Mouse (Mus musculus): ENCODE measurements at regions not wholly inside any gene's neighbourhood (a gene's known extent, or its start where the extent isn't known, plus 50 kb on each side); places are given as distances from the start of the nearest gene placed in this dataset.

- TF ChIP-seq CTCF (IDR thresholded peaks at IDR 0.05; ENCODE audit: insufficient read depth, low read depth, low read length), result no peak
- WGBS, result 87% methylated on average over 12 of the region's 12 CpGs
- no peak overlapping the region for H3K27ac ChIP-seq (ENCODE audit: insufficient read depth, low read depth, low read length)
- no peaks in the 10 kb centered on the region for H3K4me1 ChIP-seq (ENCODE audit: control insufficient read depth, insufficient read depth, low read length)
- H3K4me3 ChIP-seq (ENCODE audit: insufficient read depth, low read depth, low read length), result no peak overlapping the region
These were observed 103.7 kb upstream of the Noct start for GRCm38 (mm10) chr3:51120522-51120921.

GRCm38 (mm10) chr3:51121703-51122540 is 102.3 kb upstream of the Noct start:
- Histone ChIP-seq H3K4me1 (ENCODE audit: control insufficient read depth, insufficient read depth, low read length) (peaks cover 4% of the 10 kb centered on the region; the same call in 1 of the 2 replicates), H3K27ac (ENCODE audit: insufficient read depth, low read depth, low read length) (no peak overlapping the region), H3K4me3 (ENCODE audit: insufficient read depth, low read depth, low read length) (no peak overlapping the region)
- no peak for TF ChIP-seq POLR2A (IDR thresholded peaks at IDR 0.05; ENCODE audit: insufficient read depth, low read depth, low read length)
- no peak for TF ChIP-seq CTCF (IDR thresholded peaks at IDR 0.05; ENCODE audit: insufficient read depth, low read depth, low read length)
- WGBS, result 21% methylated on average over 9 of the region's 9 CpGs

- Histone ChIP-seq H3K27ac (ENCODE audit: insufficient read depth, low read depth, low read length) (no peak overlapping the region), H3K4me1 (ENCODE audit: control insufficient read depth, insufficient read depth, low read length) (peaks cover 4% of the 10 kb centered on the region; the same call in 1 of the 2 replicates), H3K4me3 (ENCODE audit: insufficient read depth, low read depth, low read length) (no peak overlapping the region)
- TF ChIP-seq POLR2A (IDR thresholded peaks at IDR 0.05; ENCODE audit: insufficient read depth, low read depth, low read length) (no peak), CTCF (IDR thresholded peaks at IDR 0.05; ENCODE audit: insufficient read depth, low read depth, low read length) (no peak)
- WGBS, result 100% methylated on average over 1 of the region's 1 CpGs
These were observed 101.7 kb upstream of the Noct start for GRCm38 (mm10) chr3:51122541-51122935.

DNA sequence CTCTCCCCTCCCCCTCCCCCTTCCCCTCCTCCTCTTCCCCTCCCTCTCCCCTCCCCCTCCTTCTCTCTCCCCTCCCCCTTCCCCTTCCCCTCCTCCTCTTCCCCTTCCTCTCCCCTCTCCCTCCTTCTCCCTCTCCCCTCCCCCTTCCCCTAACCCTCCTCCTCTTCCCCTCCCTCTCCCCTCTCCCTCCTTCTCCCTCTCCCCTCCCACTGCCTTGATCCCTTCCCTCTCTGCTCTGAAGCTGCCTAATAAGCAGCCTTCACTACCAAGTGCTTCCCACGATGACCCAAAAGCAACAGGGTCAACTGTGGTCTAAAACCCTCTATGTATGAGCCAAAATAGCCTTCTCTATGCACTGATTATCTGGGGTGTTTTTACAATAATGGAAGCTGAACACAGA is 96.4 kb upstream of the Noct start:
- Histone ChIP-seq H3K4me3 (ENCODE audit: insufficient read depth, low read depth, low read length) (no peak overlapping the region), H3K27ac (ENCODE audit: insufficient read depth, low read depth, low read length) (no peak overlapping the region), H3K4me1 (ENCODE audit: control insufficient read depth, insufficient read depth, low read length) (peaks cover 4% of the 10 kb centered on the region; the same call in 1 of the 2 replicates)
- 71% methylated on average over 1 of the region's 1 CpGs for WGBS
- TF ChIP-seq CTCF (IDR thresholded peaks at IDR 0.05; ENCODE audit: insufficient read depth, low read depth, low read length) (no peak), POLR2A (IDR thresholded peaks at IDR 0.05; ENCODE audit: insufficient read depth, low read depth, low read length) (no peak)

GRCm38 (mm10) chr3:51128491-51129155 is 95.6 kb upstream of the Noct start:
- TF ChIP-seq CTCF (IDR thresholded peaks at IDR 0.05; ENCODE audit: insufficient read depth, low read depth, low read length), result no peak
- no peak for TF ChIP-seq POLR2A (IDR thresholded peaks at IDR 0.05; ENCODE audit: insufficient read depth, low read depth, low read length)
- Histone ChIP-seq H3K4me3 (ENCODE audit: insufficient read depth, low read depth, low read length) (no peak overlapping the region), H3K27ac (ENCODE audit: insufficient read depth, low read depth, low read length) (no peak overlapping the region), H3K4me1 (ENCODE audit: control insufficient read depth, insufficient read depth, low read length) (peaks cover 4% of the 10 kb centered on the region; the same call in 1 of the 2 replicates)
- WGBS, result 94% methylated on average over 10 of the region's 10 CpGs

GRCm38 (mm10) chr3:51130709-51131108 is 93.5 kb upstream of the Noct start:
- WGBS, result 70% methylated on average over 5 of the region's 5 CpGs
- TF ChIP-seq POLR2A (IDR thresholded peaks at IDR 0.05; ENCODE audit: insufficient read depth, low read depth, low read length) (no peak), CTCF (IDR thresholded peaks at IDR 0.05; ENCODE audit: insufficient read depth, low read depth, low read length) (no peak)
- Histone ChIP-seq H3K4me3 (ENCODE audit: insufficient read depth, low read depth, low read length) (no peak overlapping the region), H3K4me1 (ENCODE audit: control insufficient read depth, insufficient read depth, low read length) (peaks cover 4% of the 10 kb centered on the region; the same call in 1 of the 2 replicates), H3K27ac (ENCODE audit: insufficient read depth, low read depth, low read length) (no peak overlapping the region)

DNA sequence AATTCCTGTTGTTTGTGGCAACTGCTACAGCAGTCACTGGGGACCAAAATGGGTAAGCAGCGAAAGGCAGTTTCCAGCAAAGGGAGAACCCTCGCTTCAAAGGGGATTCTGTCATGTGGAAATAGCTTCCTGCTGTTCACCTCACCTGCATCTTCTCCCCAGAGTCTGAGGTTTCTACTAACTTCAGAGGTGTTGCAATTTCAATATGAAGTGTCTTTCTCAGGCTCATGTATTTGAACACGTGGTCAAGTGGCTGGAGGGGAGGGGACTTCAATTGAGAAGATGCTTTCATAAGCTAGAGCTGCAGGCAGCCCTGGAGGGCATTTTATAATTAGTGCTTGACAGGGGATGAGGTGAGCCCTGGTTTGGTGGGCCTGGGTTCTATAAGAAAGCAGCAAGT is 92.9 kb upstream of the Noct start:
- 78% methylated on average over 3 of the region's 3 CpGs for WGBS
- H3K4me3 ChIP-seq (ENCODE audit: insufficient read depth, low read depth, low read length), result no peak overlapping the region
- H3K4me1 ChIP-seq (ENCODE audit: control insufficient read depth, insufficient read depth, low read length), result peaks cover 2% of the 10 kb centered on the region; the same call in 1 of the 2 replicates
- H3K27ac ChIP-seq (ENCODE audit: insufficient read depth, low read depth, low read length), result no peak overlapping the region
- TF ChIP-seq POLR2A (IDR thresholded peaks at IDR 0.05; ENCODE audit: insufficient read depth, low read depth, low read length) (no peak), CTCF (IDR thresholded peaks at IDR 0.05; ENCODE audit: insufficient read depth, low read depth, low read length) (no peak)

GRCm38 (mm10) chr3:51132736-51133135 is 91.5 kb upstream of the Noct start:
- 86% methylated on average over 5 of the region's 5 CpGs for WGBS
- H3K4me3 ChIP-seq (ENCODE audit: insufficient read depth, low read depth, low read length), result no peak overlapping the region
- TF ChIP-seq CTCF (IDR thresholded peaks at IDR 0.05; ENCODE audit: insufficient read depth, low read depth, low read length) (no peak), POLR2A (IDR thresholded peaks at IDR 0.05; ENCODE audit: insufficient read depth, low read depth, low read length) (no peak)
- no peak overlapping the region for H3K27ac ChIP-seq (ENCODE audit: insufficient read depth, low read depth, low read length)
- H3K4me1 ChIP-seq (ENCODE audit: control insufficient read depth, insufficient read depth, low read length), result no peaks in the 10 kb centered on the region

GRCm38 (mm10) chr3:51135581-51135980 is 88.7 kb upstream of the Noct start:
- 78% methylated on average over 5 of the region's 5 CpGs for WGBS
- H3K4me1 ChIP-seq (ENCODE audit: control insufficient read depth, insufficient read depth, low read length), result no peaks in the 10 kb centered on the region
- TF ChIP-seq POLR2A (IDR thresholded peaks at IDR 0.05; ENCODE audit: insufficient read depth, low read depth, low read length) (no peak), CTCF (IDR thresholded peaks at IDR 0.05; ENCODE audit: insufficient read depth, low read depth, low read length) (no peak)
- no peak overlapping the region for H3K4me3 ChIP-seq (ENCODE audit: insufficient read depth, low read depth, low read length)
- H3K27ac ChIP-seq (ENCODE audit: insufficient read depth, low read depth, low read length), result no peak overlapping the region
